Mouse (Mus musculus) splenic B cell, adult 2 months (primary cell): ENCODE results near the gene Cpox.

ENCODE experiments used
- DNase-seq: peaks from one replicate; pipeline ENCODE4 v3.0.0-alpha.2; 2011; ENCODE audit warnings: low read depth, low spot score
- H3K27me3 ChIP-seq: 2 replicates; pipeline ENCODE4 v1.6.1; 2012; ENCODE audit warnings: mild to moderate bottlenecking, low read length, moderate library complexity, mixed read lengths; ENCODE audit not compliant: control insufficient read depth, poor library complexity, insufficient read depth, severe bottlenecking
- H3K36me3 ChIP-seq: 2 replicates; pipeline ENCODE4 v1.6.1; 2012; ENCODE audit warnings: mild to moderate bottlenecking, low read length, moderate library complexity, mixed read lengths; ENCODE audit not compliant: control insufficient read depth, poor library complexity, insufficient read depth, severe bottlenecking

The Cpox gene

DNA sequence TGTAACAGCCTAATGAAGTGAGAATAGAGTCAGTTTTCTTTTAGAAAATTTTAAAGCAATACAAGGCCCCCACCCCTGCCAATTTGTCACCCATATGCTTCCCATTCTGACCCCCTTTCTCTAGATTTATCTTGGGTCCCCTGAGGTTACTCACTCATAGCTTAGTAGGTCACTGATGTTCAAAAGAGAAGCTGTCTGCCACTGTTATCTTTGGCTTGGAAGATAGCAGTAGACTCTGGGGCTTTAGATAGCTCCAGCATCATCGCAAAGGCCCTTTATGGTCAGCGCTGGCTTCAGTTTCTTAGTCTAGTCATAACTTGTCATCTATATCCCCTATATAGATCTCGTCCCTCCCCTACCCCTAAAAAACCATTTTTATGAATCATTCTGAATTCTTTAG, 6.5 kb downstream of the Cpox start:
- Histone ChIP-seq H3K27me3 (no peaks in the 10 kb centered on the region), H3K36me3 (peaks cover 2% of the 10 kb centered on the region; the same call in 1 of the 2 replicates)

DNA sequence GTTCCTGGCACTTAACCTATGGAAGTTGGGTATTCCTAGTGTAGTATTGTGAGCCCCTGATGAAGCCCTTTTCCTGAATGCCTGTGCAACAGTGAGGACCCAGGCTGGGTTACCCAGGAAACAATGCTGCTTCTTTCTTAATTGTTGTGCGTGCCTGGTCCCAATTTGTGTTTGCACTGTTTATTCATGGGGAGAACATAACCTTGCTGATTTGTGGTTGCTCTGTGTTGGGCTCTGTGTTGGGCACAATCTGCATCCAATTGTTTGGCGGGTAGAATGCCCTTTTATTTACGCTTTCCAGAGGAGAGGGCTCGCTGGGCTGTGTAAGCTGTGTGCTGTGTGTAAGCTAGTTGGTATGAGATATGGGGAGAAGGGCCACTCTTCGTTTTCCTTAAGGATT, 7.4 kb downstream of the Cpox start:
- DNase-seq: no peak
- peaks cover 2% of the 10 kb centered on the region; the same call in 1 of the 2 replicates for H3K36me3 ChIP-seq
- H3K27me3 ChIP-seq: no peaks in the 10 kb centered on the region

More for the DNA sequence above, 6.5 kb downstream of the Cpox start:
- no peak for DNase-seq

DNA sequence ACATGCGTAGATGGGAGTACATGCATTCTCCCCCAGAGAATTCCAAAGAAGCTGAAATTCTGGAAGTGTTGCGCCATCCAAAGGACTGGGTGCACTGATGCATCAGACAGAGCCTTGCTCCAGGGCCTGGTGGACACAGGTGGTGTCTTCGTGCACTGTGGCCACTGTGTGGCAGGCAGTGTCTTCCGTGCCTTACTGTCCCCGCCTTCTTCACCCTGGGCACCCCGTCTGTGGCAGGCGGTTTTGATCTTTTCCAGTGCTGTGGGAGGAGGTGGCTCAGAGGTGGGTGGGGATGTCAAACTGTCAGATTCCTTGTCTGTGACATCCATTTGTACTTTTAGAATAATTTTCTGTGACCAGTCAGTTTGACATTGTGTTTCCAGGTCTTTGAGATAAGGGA, 8.6 kb downstream of the Cpox start:
- DNase-seq: no peak
- no peaks in the 10 kb centered on the region for H3K27me3 ChIP-seq
- H3K36me3 ChIP-seq: peaks cover 2% of the 10 kb centered on the region; the same call in 1 of the 2 replicates

DNA sequence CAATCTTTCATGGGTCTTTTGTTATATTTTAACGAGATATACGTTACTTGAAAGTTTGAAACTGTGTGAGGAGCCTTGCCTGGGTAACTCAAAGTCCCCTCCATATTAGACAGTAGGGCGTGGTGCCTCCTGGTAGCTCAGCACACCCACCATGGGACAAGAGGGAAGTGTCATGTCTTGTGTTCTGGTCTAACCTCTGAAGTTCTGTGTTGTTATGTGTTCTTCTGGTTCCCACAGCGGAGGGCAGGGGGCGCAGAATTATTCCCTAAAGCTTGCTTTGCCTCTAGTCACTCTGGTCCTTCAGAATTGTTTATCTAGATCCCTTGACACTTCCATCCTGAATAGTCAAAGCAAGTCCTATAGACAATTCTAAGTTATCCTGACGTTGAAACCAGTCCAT, 12.0 kb downstream of the Cpox start:
- no peaks in the 10 kb centered on the region for H3K27me3 ChIP-seq
- 0 out of 2 replicates have a peak, but pooled peaks cover 2% of the 10 kb centered on the region for H3K36me3 ChIP-seq
- DNase-seq: no peak

DNA sequence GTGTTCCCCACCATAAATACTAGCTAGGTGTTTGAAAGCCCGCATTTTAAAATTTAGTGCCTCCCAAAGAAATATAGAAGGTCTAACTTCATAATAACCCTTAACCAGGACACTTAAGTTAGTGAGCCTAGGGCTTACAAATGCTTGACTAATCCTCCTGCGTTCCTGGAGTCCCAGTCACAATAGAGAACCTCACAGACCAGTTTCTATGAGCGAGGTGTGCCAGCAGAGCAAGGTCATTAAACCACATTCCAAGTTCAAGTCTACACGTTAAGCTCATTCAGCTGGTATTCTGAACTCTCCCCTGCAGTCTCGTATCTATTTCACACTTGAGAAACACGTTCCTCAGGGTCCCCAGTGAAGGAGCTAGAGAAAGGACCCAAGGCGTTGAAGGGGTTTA, 12.8 kb downstream of the Cpox start:
- Histone ChIP-seq H3K27me3 (no peaks in the 10 kb centered on the region), H3K36me3 (0 out of 2 replicates have a peak, but pooled peaks cover 2% of the 10 kb centered on the region)
- DNase-seq: no peak

DNA sequence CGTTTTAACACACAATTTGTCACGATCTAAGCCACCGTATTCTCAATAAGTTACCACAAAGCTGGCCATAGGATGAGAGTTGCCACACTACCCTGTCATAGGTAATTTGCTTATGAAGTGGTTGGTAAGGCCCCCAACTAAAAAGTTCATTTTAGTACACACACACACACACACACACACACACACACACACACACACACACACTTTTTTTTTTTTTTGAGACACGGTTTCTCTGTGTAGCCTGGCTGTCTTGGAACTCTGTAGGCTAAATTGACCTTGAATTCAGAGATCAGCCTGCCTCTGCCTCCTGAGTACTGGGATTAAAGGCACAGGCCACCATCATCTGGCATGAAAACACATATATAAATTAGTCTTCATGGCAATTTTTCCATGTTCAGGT, 13.8 kb downstream of the Cpox start:
- 0 out of 2 replicates have a peak, but pooled peaks cover 2% of the 10 kb centered on the region for H3K36me3 ChIP-seq

DNA sequence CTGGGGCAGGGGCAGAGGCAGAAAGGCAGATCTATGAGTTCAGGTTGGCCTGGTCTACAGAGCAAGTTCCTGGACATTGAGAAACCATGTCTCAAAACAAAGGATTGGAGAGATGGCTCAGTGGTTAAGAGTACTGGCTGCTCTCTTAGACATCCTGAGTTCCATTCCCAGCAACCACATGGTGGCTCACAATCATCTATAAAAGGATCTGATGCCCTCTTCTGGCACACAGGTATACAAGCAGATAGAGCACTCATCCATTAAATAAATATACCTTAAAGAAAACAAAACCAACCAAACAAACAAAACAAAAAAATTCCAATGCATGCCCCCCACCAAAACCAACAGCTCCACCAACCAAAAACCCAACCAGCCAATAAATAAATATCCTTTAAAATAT, 14.4 kb downstream of the Cpox start:
- no peaks in the 10 kb centered on the region for H3K27me3 ChIP-seq
- 0 out of 2 replicates have a peak, but pooled peaks cover 2% of the 10 kb centered on the region for H3K36me3 ChIP-seq
- DNase-seq: peak; percentile 25

More for the DNA sequence above, 13.8 kb downstream of the Cpox start:
- no peaks in the 10 kb centered on the region for H3K27me3 ChIP-seq
- DNase-seq: no peak

DNA sequence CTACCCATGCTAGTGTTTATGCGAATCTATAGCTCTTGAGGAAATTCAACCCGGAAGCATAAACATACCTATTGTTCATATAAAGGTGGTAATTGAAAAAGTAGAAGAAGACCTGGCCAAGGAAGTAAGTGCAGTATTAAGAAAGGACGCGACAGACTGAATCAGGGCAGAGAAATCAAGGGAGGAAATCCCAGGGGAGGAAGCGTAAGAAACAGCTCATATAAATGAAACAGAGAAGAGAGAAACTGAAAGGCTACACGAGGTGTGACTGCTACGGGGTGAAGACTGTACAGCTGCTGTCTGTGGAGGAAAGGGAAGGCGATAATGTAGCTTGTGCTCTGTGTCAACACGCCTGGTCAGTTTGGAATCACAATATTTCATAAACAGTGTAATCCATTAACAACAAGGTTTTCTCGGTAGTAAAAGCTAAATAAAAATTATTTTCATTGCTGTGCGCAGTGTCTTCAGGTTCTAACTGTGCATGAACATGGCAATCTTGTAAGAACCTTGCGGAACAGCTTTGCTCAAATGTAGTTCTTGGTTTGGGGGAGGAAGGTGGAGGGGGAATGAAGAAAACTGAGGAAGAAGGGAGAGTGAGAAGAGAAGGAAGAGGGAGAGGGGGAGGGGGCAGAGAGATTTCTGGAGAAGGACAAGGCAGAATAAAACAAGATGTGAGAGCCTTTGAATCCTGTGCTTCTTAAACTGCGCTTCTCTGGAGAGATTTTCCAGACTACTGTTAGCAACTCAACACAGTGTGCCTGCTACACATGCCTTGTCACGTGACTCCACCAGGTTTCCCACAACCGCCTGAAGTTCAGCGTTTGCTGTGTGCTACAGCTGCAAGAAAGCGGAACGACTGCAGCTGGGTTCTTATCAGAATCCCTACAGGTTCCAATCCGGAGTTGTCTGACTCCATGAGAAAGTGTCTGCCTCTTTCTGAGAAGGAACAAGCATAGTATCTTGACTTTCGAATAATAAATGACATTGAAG, 15.8 kb downstream of the Cpox start:
- Histone ChIP-seq H3K27me3 (no peaks in the 10 kb centered on the region), H3K36me3 (0 out of 2 replicates have a peak, but pooled peaks cover under 1% of the 10 kb centered on the region)
- DNase-seq: peak; percentile 71

DNA sequence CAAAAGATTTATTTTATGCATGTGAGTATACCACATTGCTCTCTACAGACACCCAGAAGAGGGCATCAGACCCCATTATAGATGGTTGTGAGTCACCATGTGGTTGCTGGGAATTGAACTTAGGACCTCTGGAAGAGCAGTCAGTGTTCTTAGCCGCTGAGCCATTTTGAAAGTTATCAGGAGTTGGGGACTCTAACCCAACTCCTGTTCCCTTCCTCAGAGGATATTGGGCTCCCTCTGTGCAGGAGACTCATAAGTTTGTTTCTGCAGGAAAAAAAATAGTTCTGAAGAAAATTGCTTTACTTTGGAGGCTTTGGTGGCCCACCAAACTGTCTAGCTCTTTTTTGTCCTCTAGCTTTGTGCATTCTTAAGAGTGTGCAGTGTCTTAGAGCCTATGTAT, 18.4 kb downstream of the Cpox start:
- no peaks in the 10 kb centered on the region for H3K27me3 ChIP-seq
- no peak for DNase-seq
- H3K36me3 ChIP-seq: no peaks in the 10 kb centered on the region

DNA sequence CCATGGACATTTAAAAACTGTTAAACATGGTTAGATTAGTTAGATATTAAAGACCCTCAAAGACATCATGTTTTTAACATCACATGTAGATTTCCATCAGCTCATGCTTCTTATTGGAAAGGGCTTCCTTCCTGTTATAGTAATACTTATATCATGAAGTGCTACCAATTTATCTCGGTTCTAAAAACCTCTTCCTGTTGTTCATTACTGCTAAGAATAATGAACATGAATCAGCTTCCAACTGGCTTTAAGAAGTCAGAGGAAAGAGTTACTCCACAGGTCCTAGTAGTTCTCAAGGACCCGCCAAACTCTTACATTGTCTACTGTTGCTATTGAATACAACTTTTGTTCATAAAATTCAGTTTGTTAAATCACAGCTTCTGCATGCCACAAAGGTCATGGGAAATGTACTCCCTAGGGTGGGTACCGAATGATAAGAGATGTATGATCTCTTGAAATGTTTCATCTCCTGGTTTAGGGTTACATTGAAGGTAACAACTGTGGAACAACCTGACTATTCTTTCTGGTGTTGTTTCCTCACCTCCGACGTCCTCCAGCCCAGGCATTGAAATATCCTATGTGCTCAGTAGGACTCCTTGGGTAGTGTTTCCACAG, 19.6 kb downstream of the Cpox start:
- no peaks in the 10 kb centered on the region for H3K36me3 ChIP-seq
- DNase-seq: no peak
- no peaks in the 10 kb centered on the region for H3K27me3 ChIP-seq

DNA sequence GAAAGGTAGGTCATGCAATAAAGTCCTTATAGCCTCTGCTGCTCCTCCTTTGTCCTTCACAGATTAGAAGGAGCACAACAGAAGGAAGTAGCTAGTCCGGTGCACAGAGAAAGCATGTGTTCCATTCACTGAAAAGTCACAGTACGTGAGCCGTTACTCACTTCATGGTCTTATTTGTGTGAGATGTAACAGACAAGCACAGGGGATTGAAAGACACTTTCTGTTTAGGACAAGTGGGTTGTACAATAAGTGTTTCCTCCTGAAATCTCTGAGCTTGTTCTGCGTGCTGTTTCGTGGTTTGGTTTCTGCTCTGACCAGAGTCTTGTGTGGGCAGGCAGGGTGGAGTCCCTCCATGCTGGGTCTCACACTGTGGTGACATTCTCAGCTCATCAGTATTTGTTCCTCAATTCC, 20.2 kb downstream of the Cpox start:
- DNase-seq: peak; percentile 70
- Histone ChIP-seq H3K36me3 (no peaks in the 10 kb centered on the region), H3K27me3 (no peaks in the 10 kb centered on the region)

DNA sequence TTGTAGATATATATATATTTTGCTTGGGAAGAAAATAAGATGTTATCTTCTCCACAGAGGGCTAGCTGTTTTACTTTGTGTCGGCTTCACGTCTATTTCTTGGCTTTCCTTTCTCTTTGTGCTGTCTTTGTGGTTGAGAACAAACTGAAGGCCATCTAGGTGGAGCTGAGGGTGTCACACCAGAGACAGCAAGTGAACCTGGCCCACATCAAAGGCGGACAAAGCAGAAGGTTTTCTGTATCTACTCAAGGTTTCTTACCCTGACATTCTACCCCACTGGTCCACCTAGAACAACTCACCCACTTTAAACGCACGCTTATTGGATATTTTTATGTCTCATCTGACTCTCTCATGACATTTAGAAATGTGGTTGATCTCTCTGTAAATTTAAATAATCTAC, 24.0 kb downstream of the Cpox start:
- no peaks in the 10 kb centered on the region for H3K36me3 ChIP-seq
- no peak for DNase-seq
- H3K27me3 ChIP-seq: no peaks in the 10 kb centered on the region

DNA sequence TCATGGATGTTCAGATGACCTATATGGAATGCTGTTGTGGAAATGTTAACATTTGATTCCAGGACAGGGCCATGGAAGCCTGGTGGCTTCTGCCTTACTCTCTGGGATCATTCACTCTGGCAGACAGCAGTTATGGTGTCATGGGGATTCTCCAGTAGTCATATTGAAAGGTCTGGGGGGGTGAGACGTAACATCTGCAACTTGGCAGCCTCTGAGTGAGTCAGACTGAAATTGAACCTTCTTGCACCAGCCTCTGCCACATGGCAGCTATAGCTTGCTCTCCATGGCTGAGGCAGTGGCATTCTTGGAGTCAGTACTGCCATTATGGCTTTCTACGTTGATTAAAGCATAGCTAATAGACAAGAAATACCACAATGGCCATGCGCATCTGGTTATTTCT, 26.7 kb downstream of the Cpox start:
- no peak for DNase-seq
- Histone ChIP-seq H3K36me3 (no peaks in the 10 kb centered on the region), H3K27me3 (no peaks in the 10 kb centered on the region)

DNA sequence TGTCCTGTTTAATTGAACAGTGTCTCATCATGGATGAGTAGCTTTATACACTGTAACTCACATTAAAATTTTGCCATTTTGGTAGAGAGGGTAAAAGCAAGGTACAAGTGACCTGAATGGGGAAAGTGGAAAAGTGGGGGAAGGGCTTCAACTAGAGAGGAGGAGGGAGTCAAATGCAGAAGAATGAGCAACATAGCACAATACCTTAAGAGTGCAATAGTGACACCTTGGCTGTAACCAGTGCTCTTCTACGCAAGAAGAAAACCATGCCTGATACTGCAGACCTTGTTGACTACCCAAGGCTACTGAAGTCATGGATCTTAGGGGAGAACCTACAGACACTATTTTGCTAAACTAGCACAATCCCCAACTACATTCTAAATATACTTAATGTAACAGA, 27.2 kb downstream of the Cpox start:
- no peak for DNase-seq
- Histone ChIP-seq H3K36me3 (no peaks in the 10 kb centered on the region), H3K27me3 (no peaks in the 10 kb centered on the region)

DNA sequence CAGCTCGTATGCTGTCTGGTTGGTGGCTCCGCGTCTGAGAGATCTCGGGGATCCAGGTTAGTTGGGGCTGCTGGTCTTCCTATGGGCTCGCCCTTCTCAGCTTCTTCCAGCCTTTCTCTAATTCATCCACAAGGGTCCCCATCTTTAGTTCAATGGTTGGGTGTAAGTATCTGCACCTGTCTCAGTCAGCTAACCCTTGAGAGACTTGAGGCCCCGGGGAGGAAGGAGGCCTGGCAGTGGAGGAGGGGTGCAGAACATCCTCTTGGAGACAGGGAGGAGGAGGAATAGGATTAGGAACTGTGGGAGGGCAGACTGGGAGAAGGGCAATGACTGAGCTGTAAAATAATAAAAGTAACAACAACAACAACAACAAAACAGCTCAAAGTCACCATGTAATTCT, 30.1 kb downstream of the Cpox start:
- no peak for DNase-seq
- Histone ChIP-seq H3K36me3 (no peaks in the 10 kb centered on the region), H3K27me3 (no peaks in the 10 kb centered on the region)
